Mouse (Mus musculus) small intestine, adult 2 months (tissue): ENCODE data around the gene Sar1b. TPM values are rescaled to one million over a fixed set of nuclear protein-coding genes. Genes with fewer than 3 reads are reported as not detected.
A peak's percentile ranks its signal among the peaks of the same experiment; 100 is the strongest.
"Not testable (repeated sequence)": the region's sequence is repeated elsewhere in the genome, so short reads cannot be mapped to it uniquely, and the experiment has no call there.

Experiments
- H3K27ac ChIP-seq: fragments of 200-500 bp; 2 replicates; pipeline ENCODE4 v1.5.1; 2012; ENCODE audit warnings: low read depth, low read length, control low read depth, inconsistent platforms; ENCODE audit not compliant: insufficient read depth
- H3K27me3 ChIP-seq: fragments of 200-500 bp; 2 replicates; pipeline ENCODE4 v1.6.1; 2012; ENCODE audit warnings: mild to moderate bottlenecking, moderate library complexity, low read length, inconsistent platforms; ENCODE audit not compliant: control insufficient read depth, insufficient read depth
- H3K36me3 ChIP-seq: fragments of 200-500 bp; 2 replicates; pipeline ENCODE4 v1.6.1; 2012; ENCODE audit warnings: mild to moderate bottlenecking, low read length, control low read depth, inconsistent platforms; ENCODE audit not compliant: control insufficient read depth, insufficient read depth
- H3K4me1 ChIP-seq: fragments of 200-500 bp; 2 replicates; pipeline ENCODE4 v1.6.1; 2012; ENCODE audit warnings: low read length, inconsistent platforms, mixed read lengths; ENCODE audit not compliant: control insufficient read depth, insufficient read depth, insufficient read length
- H3K4me3 ChIP-seq: fragments of 200-500 bp; 2 replicates; pipeline ENCODE4 v1.5.1; 2012; ENCODE audit warnings: low read depth, mild to moderate bottlenecking, control low read depth, inconsistent platforms, low read length, moderate library complexity
- CTCF ChIP-seq: fragments of 200-500 bp; IDR thresholded peaks from 2 replicates; pipeline ENCODE4 v1.5.1; 2012; ENCODE audit warnings: low read depth, mild to moderate bottlenecking, control low read depth, inconsistent platforms, low read length, moderate library complexity, mixed read lengths; ENCODE audit not compliant: insufficient replicate concordance, insufficient read length; ENCODE audit errors: extremely low read depth
- POLR2A ChIP-seq: fragments of 200-500 bp; IDR thresholded peaks from 2 replicates; pipeline ENCODE4 v1.6.1; 2012; ENCODE audit warnings: low read depth, mild to moderate bottlenecking, control low read depth, inconsistent platforms, low read length, moderate library complexity
- WGBS: fragments of 180-500 bp; shearing (Covaris S2); methylation state at CpG from one replicate; pipeline ENCODE4 v1.1.7; 2018; 5-methylcytosine and 5-hydroxymethylcytosine counted together
- polyA plus RNA-seq: library from polyadenylated mRNA; depleted of rRNA; stranded (reverse); fragments of >200 nt; gene quantifications from 2 replicates; pipeline ENCODE4 v1.2.3, GENCODE M21; 2012

The Sar1b gene
- polyA plus RNA-seq, 1 experiment = 19.9 TPM

DNA sequence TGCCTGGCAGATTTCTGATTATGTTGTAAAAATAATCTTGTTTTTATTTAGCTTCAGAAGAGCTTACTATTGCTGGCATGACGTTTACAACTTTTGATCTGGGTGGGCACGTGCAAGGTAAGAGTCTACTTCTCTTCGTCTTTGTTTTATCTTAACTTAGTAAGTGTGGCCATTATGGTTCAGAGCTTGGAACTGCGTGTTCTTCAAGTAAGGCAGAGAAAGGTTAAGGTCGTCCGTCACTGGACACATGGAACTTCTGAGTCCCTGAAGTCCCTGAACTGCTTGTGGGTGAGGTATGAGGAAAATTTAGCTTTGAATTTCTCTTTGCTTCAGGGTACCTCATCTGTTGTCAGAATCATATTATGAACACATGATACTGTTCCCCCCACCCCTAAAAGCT lies 19.2 kb downstream of the Sar1b start:
- Histone ChIP-seq H3K27ac (no peak overlapping the region), H3K4me1 (no peaks in the 10 kb centered on the region), H3K27me3 (no peaks in the 10 kb centered on the region), H3K36me3 (peaks cover 60% of the 10 kb centered on the region), H3K4me3 (no peak overlapping the region)
- TF ChIP-seq POLR2A (no peak), CTCF (no peak)
- WGBS = 92% methylated on average over 6 of the region's 6 CpGs

DNA sequence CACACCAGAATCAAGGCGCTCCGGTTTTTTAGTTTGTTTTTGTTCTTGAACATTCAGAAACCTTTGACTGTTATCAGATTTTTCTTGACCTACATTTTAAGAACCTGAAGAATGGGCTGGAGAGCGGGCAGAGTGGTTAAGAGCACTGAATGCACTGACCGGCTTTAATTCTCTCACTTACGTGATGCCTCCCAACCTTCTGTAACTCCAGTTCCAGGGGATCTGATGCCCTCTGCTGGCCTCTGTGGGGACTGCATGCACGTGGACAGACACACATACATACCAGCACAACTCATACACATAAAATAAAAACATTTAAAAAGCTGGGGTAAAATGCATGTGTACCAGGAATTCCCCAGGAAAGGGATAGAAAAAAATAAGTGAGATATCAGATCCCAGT lies 22.4 kb downstream of the Sar1b start:
- no peak overlapping the region for H3K4me3 ChIP-seq
- TF ChIP-seq CTCF (peak; percentile 69; the same call in 1 of the 2 replicates), POLR2A (no peak)
- peaks cover 4% of the 10 kb centered on the region; the same call in 1 of the 2 replicates for H3K4me1 ChIP-seq
- no peak overlapping the region for H3K27ac ChIP-seq
- WGBS = 89% methylated on average over 6 of the region's 6 CpGs
- peaks cover 58% of the 10 kb centered on the region for H3K36me3 ChIP-seq
- no peaks in the 10 kb centered on the region for H3K27me3 ChIP-seq

DNA sequence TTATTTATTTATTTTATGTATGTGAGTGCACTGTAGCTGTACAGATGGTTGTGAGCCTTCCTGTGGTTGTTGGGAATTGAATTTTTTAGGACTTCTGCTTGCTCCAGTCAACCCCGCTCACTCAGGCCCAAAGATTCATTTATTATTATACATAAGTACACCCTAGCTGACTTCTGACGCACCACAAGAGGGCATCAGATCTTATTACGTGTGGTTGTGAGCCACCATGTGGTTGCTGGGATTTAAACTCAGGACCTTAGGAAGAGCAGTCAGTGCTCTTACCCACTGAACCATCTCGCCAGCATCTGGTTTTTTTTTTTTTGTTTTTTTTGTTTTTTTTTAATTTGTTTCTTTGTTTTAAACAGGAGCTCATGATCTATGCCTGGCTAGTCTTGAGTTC lies 26.2 kb downstream of the Sar1b start:
- H3K27me3 ChIP-seq, H3K4me1 ChIP-seq, H3K4me3 ChIP-seq, H3K27ac ChIP-seq: not testable (repeated sequence)
- WGBS = 92% methylated on average over 4 of the region's 4 CpGs
- H3K36me3 ChIP-seq = peaks cover 54% of the 10 kb centered on the region

DNA sequence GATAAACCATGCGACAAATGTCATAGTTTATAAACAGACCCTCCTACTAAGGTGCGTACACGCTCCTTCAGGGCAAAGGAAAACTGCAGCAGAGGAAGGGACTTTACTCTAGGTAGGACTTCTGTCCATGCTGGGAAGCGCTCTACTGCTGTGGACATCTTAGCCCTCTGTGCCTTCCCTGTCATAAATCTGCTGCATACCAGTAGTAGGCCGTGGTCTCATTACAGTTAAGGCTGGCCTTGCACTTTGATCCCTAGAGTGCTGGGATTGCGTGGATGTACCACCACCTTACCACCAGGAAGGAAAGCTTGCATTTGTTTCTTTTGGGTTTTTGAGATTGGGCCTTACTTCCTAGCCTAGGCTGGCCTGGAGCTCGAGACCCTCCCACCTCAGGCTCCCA lies 27.2 kb downstream of the Sar1b start:
- peaks cover 4% of the 10 kb centered on the region; the same call in 1 of the 2 replicates for H3K4me1 ChIP-seq
- H3K27me3 ChIP-seq = no peaks in the 10 kb centered on the region
- H3K27ac ChIP-seq = no peak overlapping the region
- WGBS = 71% methylated on average over 7 of the region's 7 CpGs
- TF ChIP-seq CTCF (no peak), POLR2A (no peak)
- H3K4me3 ChIP-seq = no peak overlapping the region
- H3K36me3 ChIP-seq = peaks cover 51% of the 10 kb centered on the region

DNA sequence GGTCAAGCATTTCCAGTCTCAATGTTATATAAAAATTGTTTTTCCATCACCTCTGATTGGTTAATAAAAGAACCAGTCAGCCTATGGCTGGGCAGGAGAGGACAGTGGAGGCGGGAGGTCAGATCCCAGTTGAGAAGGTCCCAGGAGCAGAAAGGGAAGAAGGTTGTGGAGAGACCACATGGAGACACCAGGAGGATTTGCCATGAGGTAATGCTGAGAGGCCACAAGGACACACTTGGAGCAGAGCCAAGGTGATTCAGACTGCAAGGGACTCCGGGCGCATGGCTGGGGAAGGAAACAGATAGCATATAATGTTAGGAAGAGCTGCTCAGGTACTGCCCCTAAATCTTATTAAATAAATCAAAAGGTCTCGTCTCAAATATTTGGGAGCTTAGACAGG lies 32.8 kb downstream of the Sar1b start:
- Histone ChIP-seq H3K27ac (no peak overlapping the region), H3K36me3 (peaks cover 12% of the 10 kb centered on the region), H3K27me3 (no peaks in the 10 kb centered on the region; the same call in 1 of the 2 replicates), H3K4me3 (no peak overlapping the region), H3K4me1 (no peaks in the 10 kb centered on the region; the same call in 1 of the 2 replicates)
- WGBS = 41% methylated on average over 4 of the region's 4 CpGs
- TF ChIP-seq POLR2A = no peak

DNA sequence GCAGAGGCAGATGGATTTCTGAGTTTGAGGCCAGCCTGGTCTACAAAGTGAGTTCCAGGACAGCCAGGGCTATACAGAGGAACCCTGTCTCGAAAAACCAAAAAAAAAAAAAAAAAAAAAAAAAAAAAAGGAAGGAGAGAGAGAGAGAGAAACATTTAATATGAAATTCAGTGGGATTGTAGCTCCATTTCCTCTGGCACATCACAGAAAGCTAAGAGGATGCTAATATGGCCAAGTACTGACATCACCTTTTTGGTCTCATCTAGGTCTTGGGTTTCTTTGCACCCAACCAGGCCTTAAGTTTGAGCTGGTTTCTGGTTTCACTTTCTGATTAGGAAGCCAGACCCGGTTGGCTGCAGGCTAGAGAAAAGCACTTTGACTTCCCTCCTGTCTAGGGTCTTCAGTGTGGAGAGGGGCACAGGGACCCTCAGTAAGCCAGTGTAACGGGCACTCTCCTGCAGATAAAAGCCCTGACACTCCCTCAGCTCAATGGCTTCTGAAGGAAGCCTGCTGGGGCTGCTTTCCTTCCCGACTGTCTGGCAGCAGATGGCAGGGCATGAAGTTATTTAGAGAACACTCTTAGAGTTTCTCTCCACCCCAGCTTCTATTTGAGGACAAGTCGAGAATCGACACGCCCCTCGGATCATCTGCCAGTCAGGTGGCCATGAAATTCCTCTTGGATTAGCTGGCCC lies 37.3 kb downstream of the Sar1b start:
- peak overlapping the region; percentile 41 for H3K27ac ChIP-seq
- WGBS = 24% methylated on average over 8 of the region's 8 CpGs

DNA sequence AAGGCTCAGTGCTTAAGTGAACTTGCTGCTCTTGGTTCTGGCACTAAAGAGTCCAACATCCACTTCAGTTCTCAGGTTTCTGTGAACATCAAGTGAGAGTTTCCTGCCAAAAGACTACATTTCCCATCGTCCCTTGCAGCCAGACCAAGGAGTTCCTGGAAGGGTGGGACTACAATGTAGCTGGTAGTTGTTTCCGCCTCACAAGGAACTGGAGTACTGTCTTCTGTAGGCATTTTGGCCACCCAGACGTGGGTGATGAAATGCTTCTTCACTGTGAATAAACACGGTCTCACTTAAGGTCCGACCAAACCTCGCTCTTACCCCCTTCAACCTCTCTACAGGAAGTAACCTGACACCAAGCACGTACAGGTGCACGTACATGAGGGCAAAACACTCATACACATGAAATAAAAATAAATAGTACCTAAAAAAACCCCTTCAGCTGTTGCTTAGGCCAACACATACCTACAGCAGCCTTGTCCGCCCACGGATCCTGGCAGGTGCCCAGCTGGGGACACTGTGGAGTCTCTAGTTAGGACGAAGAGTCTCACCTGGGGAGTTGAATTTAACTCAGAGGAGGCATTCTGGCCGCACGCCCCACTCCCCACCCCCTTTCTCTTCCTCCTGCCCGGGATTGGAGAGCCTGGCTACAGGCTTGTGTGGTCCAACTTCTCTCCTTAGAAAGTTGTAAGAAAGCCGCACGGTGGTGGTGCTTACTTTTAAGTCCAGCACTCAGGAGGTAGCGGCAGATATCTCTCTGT lies 41.9 kb downstream of the Sar1b start:
- TF ChIP-seq POLR2A (no peak), CTCF (no peak)
- Histone ChIP-seq H3K27me3 (no peaks in the 10 kb centered on the region), H3K27ac (peak overlapping the region; percentile 53; the same call in 1 of the 2 replicates), H3K4me1 (peaks cover 2% of the 10 kb centered on the region; the same call in 1 of the 2 replicates), H3K4me3 (peak overlapping the region; percentile 53), H3K36me3 (no peaks in the 10 kb centered on the region)
- 16% methylated on average over 17 of the region's 17 CpGs for WGBS

More for the DNA sequence above, 37.3 kb downstream of the Sar1b start:
- no peaks in the 10 kb centered on the region; the same call in 1 of the 2 replicates for H3K4me1 ChIP-seq
- no peaks in the 10 kb centered on the region for H3K36me3 ChIP-seq
- TF ChIP-seq CTCF (no peak), POLR2A (no peak)
- peak overlapping the region; percentile 9; the same call in 1 of the 2 replicates for H3K4me3 ChIP-seq
- no peaks in the 10 kb centered on the region; the same call in 1 of the 2 replicates for H3K27me3 ChIP-seq
